Mouse (Mus musculus) lung, embryonic 16.5 days (tissue): ENCODE measurements around the gene Lpp. TPM values are rescaled to one million over a fixed set of nuclear protein-coding genes. Genes with fewer than 3 reads are reported as not detected.

Source experiments
- ATAC-seq: fragments of 200-750 bp; cut with Nextera tagmentation; 2 replicates; pipeline ENCODE4 v1.8.0; 2017; ENCODE audit warnings: low read depth, mild to moderate bottlenecking, moderate library complexity
- H3K27ac ChIP-seq: fragments of 300-500 bp; sonication (generic); 2 replicates; pipeline ENCODE4 v1.5.1; 2014; ENCODE audit warnings: mild to moderate bottlenecking, control low read depth, low read length
- H3K27me3 ChIP-seq: fragments of 300-500 bp; sonication (generic); 2 replicates; pipeline ENCODE4 v1.6.1; 2014; ENCODE audit warnings: low read depth, low read length, mixed read lengths; ENCODE audit not compliant: control insufficient read depth, insufficient read depth
- H3K36me3 ChIP-seq: fragments of 300-500 bp; sonication (generic); 2 replicates; pipeline ENCODE4 v1.6.1; 2014; ENCODE audit warnings: low read length; ENCODE audit not compliant: control insufficient read depth, insufficient read depth
- H3K4me1 ChIP-seq: fragments of 300-500 bp; sonication (generic); replicated peaks from 2 replicates; pipeline ENCODE4 v1.6.1; 2014; ENCODE audit warnings: low read length, mixed read lengths; ENCODE audit not compliant: control insufficient read depth, insufficient read depth
- H3K4me2 ChIP-seq: fragments of 300-500 bp; sonication (generic); 2 replicates; pipeline ENCODE4 v1.6.1; 2014; ENCODE audit warnings: low read depth, low read length, control low read depth
- H3K4me3 ChIP-seq: fragments of 300-500 bp; sonication (generic); 2 replicates; pipeline ENCODE4 v1.5.1; 2014; ENCODE audit warnings: mild to moderate bottlenecking, low read length, control low read depth
- H3K9ac ChIP-seq: fragments of 300-500 bp; sonication (generic); 2 replicates; pipeline ENCODE4 v1.6.1; 2014; ENCODE audit warnings: low read length, control low read depth
- H3K9me3 ChIP-seq: fragments of 300-500 bp; sonication (generic); 2 replicates; pipeline ENCODE4 v1.6.1; 2016; ENCODE audit warnings: low read length; ENCODE audit not compliant: control insufficient read depth
- WGBS: fragments of 180-500 bp; shearing (Covaris S2); extraction: QIAGEN DNeasy Blood & Tissue Kit; methylation state at CpG from one replicate; pipeline ENCODE4 v1.1.7; 2014; 5-methylcytosine and 5-hydroxymethylcytosine counted together
- polyA plus RNA-seq: library from polyadenylated mRNA; unstranded; fragments of >200 nt; fragmentation: Nextera tagmentation; extraction: Ambion mirVana; gene quantifications from 2 replicates; pipeline ENCODE4 v1.2.1, GENCODE M21; 2015

The Lpp gene
- polyA plus RNA-seq, 1 experiment from 2014 or later = 76.8 TPM

DNA sequence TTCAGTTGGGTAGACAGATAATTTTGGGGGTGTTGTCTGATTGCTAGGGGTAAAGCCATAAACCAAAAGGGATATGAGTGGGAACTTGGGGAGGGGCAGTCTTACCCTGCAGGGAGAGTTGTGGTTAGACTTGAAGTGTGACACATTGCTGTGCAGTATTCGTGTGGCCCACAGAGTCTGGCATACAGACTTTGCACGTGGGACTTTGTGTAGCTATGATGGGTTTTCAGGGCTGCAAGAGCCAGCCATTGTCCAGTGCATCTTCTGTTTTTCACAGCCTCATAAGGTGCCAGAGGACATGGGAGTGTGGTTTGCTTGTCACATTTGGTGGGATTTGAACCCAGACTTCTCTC lies 55.2 kb downstream of the Lpp start:
- WGBS = 43% methylated on average over 2 of the region's 2 CpGs
- peak overlapping the region; percentile 43 for H3K27ac ChIP-seq

DNA sequence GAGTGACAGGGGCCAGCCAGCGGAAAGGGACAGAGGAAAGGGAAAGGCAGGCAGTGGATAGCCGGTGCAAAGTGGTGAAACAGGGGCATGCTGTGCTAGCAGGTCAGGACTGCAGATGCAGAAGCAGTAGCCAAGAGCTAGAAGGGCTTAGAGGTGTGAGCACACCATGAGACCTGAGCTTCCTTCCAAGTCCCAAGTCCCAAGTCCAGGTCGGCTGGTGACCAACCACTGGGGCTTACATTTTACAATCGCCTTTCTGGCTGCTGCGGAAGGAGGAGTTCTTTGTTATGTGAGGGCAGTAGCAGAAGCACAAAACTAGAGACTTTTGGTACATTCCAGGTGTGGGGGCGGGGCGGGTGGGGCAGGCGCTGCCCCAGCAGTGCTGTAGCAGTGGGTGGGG lies 56.5 kb downstream of the Lpp start:
- H3K4me2 ChIP-seq = peak overlapping the region; percentile 37
- peaks cover 4% of the 10 kb centered on the region for H3K36me3 ChIP-seq
- H3K27me3 ChIP-seq = no peaks in the 10 kb centered on the region
- 15% methylated on average over 6 of the region's 8 CpGs for WGBS
- H3K9ac ChIP-seq = peak overlapping the region; percentile 51
- H3K4me1 ChIP-seq = peaks cover 36% of the 10 kb centered on the region
- 0 out of 2 replicates have a peak overlapping the region, but pooled peaks have one; percentile 3 for H3K4me3 ChIP-seq
- ATAC-seq = no peak
- H3K9me3 ChIP-seq = no peaks in the 10 kb centered on the region
- H3K27ac ChIP-seq = peak overlapping the region; percentile 67

More for the DNA sequence above, 55.2 kb downstream of the Lpp start:
- no peak overlapping the region for H3K9ac ChIP-seq
- no peak overlapping the region for H3K4me2 ChIP-seq
- ATAC-seq = no peak
- H3K27me3 ChIP-seq = no peaks in the 10 kb centered on the region
- peaks cover 28% of the 10 kb centered on the region for H3K4me1 ChIP-seq
- H3K4me3 ChIP-seq = no peak overlapping the region
- H3K9me3 ChIP-seq = no peaks in the 10 kb centered on the region
- peaks cover 4% of the 10 kb centered on the region for H3K36me3 ChIP-seq

DNA sequence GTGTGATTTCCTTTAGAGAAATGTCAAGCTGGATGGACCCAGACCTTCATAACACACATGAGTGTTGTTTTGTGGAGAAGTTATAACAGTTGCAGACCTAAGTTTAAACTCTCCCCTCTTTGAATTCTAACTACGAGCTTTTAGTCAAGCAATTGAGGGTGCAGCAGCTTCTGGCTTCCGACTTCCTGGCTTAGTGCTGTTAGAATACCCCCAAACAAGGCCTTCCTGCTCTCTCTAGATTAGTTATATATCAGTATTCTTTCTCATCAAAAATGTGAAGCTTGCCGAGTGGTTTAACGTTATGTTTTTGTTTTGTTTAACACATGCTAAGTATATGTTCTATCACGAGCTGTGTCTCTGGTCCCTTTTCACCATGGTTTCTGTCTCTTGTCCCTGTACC lies 56.9 kb downstream of the Lpp start:
- Histone ChIP-seq H3K9ac (no peak overlapping the region; the same call in 1 of the 2 replicates), H3K27ac (peak overlapping the region; percentile 31; the same call in 1 of the 2 replicates), H3K36me3 (peaks cover 4% of the 10 kb centered on the region), H3K4me2 (peak overlapping the region; percentile 37; the same call in 1 of the 2 replicates), H3K4me3 (no peak overlapping the region), H3K27me3 (no peaks in the 10 kb centered on the region), H3K9me3 (no peaks in the 10 kb centered on the region), H3K4me1 (peaks cover 38% of the 10 kb centered on the region)
- WGBS = 41% methylated on average over 5 of the region's 5 CpGs
- no peak for ATAC-seq

DNA sequence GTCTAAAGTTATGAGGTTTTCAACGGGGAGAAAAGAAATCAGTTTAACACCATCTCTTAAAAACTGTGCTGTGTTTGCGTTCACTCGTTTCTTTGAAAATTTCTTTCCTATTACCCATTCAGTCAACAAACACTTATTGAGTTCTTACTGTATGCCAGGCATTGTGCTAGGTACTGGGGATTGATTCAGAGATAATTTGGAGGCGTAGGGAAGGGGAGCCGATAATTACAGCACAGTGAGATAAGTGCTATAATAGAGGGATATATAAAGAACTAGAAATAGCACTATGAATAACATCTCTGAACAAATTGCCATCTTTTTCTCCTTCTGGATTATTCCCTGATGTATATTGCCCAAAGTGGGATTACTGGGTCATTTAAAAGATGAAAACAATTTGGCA lies 57.8 kb downstream of the Lpp start:
- Histone ChIP-seq H3K9me3 (no peaks in the 10 kb centered on the region), H3K27ac (no peak overlapping the region), H3K36me3 (peaks cover 1% of the 10 kb centered on the region), H3K9ac (no peak overlapping the region), H3K4me1 (peaks cover 45% of the 10 kb centered on the region), H3K27me3 (no peaks in the 10 kb centered on the region), H3K4me3 (no peak overlapping the region), H3K4me2 (no peak overlapping the region)
- ATAC-seq = no peak
- WGBS = 65% methylated on average over 5 of the region's 5 CpGs

DNA sequence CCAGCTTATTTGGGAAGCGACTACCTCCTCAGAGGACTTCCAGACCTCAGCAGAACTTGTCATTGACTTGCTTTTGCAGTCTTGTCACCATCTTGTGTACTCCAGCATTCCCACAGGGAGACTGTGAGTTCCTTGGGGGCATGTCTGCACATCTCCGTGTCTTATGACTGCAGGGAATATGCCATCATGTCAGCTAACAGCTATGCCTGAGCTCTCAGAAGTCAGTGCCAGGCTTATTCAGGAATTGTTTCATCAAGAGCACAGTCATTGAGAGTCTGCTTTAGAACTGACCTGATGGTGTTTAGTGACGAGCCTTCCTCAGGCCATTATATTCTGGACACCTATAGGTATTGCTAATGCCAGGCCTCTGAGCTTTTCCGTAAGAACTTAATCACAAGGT lies 60.2 kb downstream of the Lpp start:
- no peak for ATAC-seq
- Histone ChIP-seq H3K27ac (no peak overlapping the region), H3K4me1 (peaks cover 35% of the 10 kb centered on the region), H3K9ac (no peak overlapping the region), H3K4me3 (no peak overlapping the region), H3K27me3 (no peaks in the 10 kb centered on the region), H3K9me3 (no peaks in the 10 kb centered on the region), H3K4me2 (no peak overlapping the region), H3K36me3 (no peaks in the 10 kb centered on the region; the same call in 1 of the 2 replicates)
- whole genome bisulfite sequencing = 59% methylated on average over 4 of the region's 4 CpGs

DNA sequence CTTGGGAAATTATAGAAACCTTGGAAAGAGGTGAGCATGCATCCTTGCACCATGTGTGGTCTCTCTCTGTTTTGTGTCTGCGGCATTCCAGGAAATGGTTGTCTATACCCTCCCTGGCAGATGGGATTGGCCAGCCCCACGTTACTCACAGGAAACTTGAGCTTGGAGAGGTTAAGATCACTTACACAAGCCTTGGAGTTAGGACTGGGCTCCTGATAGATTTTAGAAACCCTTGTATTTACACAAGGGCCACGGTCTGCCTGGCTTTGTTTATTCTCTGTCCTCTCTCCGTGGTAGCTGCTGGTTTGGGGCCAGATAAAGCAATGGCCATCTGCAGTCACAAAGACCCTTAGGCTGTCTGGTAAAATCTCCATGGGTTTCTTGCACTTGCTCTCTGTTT lies 61.2 kb downstream of the Lpp start:
- H3K27ac ChIP-seq = peak overlapping the region; percentile 53
- no peak overlapping the region for H3K4me3 ChIP-seq
- peak; percentile 80 for ATAC-seq
- H3K4me2 ChIP-seq = no peak overlapping the region
- no peaks in the 10 kb centered on the region for H3K27me3 ChIP-seq
- 3% methylated on average over 4 of the region's 4 CpGs for WGBS
- peaks cover 3% of the 10 kb centered on the region; the same call in 1 of the 2 replicates for H3K36me3 ChIP-seq
- H3K9ac ChIP-seq = no peak overlapping the region
- H3K9me3 ChIP-seq = no peaks in the 10 kb centered on the region
- peaks cover 33% of the 10 kb centered on the region for H3K4me1 ChIP-seq

DNA sequence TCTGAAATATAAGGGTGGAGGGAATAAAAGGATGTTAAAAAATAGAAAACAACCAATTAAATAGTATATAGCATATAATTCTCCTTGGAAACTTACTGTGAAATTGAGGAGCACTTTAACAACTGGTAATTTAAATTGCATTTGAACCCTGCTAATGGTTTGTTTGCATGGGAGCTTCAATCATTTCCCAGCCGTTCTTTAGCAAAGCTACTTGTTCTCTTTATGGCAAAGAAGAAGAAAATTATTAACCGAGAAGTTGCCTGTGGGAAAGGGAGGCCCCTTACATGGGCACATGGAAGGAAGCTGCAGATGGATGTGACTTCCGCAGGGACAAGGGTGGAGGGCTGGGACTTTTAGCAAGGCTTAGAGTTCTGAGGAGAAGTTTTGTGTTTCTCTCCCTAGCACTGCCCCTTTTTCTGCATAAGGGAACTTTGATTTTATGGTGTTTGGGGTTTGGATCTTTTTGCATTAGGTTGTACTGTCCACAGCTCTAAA lies 62.1 kb downstream of the Lpp start:
- no peak overlapping the region for H3K4me3 ChIP-seq
- H3K9me3 ChIP-seq = no peaks in the 10 kb centered on the region
- H3K27ac ChIP-seq = peak overlapping the region; percentile 40; the same call in 1 of the 2 replicates
- H3K9ac ChIP-seq = no peak overlapping the region
- no peak overlapping the region for H3K4me2 ChIP-seq
- no peak for ATAC-seq
- H3K4me1 ChIP-seq = peaks cover 24% of the 10 kb centered on the region
- peaks cover 3% of the 10 kb centered on the region; the same call in 1 of the 2 replicates for H3K36me3 ChIP-seq
- H3K27me3 ChIP-seq = no peaks in the 10 kb centered on the region
- WGBS = 34% methylated on average over 3 of the region's 3 CpGs

DNA sequence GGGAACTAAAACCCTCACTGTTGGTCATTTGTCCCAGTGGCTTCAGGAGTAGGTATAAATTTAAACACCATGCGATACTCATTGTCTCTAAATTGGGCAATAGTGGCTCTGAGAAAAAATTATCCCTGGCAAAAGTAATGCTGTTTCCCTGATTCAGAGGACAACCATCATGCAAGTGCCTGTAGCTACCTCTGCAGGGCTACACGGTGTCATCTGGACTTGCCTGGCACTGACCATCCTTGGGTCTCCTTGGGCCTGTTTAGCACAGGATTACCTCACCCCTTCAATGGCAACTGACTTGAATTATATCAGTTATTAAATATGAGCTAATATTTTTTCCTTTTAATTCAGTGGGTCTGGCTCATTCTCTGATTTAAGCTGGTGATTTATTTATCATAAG lies 70.5 kb downstream of the Lpp start:
- Histone ChIP-seq H3K4me1 (no peaks in the 10 kb centered on the region), H3K27me3 (no peaks in the 10 kb centered on the region), H3K4me3 (no peak overlapping the region), H3K36me3 (peaks cover 2% of the 10 kb centered on the region; the same call in 1 of the 2 replicates), H3K4me2 (no peak overlapping the region), H3K9ac (no peak overlapping the region), H3K9me3 (no peaks in the 10 kb centered on the region), H3K27ac (no peak overlapping the region)
- no peak for ATAC-seq
- WGBS = 94% methylated on average over 2 of the region's 2 CpGs

DNA sequence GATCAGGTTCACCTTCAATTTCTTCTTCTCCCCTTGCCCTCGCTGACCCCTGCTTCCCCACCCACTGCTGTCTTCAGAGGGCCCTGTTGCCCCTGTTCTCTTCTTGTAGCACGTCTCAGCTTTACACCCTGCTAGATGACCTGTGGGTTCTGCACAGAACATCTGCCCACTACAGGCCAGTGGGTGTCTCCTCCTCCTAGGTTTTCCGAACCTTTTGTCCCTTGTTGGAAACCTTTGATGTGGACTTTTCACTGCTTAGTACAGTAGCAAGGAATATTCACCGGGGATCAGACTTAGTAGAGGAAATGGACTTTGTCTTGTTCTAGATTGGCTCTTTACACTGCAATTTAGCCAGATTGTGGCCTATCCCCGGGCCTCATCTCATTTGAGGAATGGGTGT lies 71.1 kb downstream of the Lpp start:
- H3K4me2 ChIP-seq = no peak overlapping the region
- 77% methylated on average over 5 of the region's 5 CpGs for WGBS
- H3K4me1 ChIP-seq = no peaks in the 10 kb centered on the region
- ATAC-seq = no peak
- H3K4me3 ChIP-seq = no peak overlapping the region
- no peaks in the 10 kb centered on the region for H3K27me3 ChIP-seq
- H3K9ac ChIP-seq = no peak overlapping the region
- no peak overlapping the region for H3K27ac ChIP-seq
- no peaks in the 10 kb centered on the region for H3K36me3 ChIP-seq
- H3K9me3 ChIP-seq = no peaks in the 10 kb centered on the region

DNA sequence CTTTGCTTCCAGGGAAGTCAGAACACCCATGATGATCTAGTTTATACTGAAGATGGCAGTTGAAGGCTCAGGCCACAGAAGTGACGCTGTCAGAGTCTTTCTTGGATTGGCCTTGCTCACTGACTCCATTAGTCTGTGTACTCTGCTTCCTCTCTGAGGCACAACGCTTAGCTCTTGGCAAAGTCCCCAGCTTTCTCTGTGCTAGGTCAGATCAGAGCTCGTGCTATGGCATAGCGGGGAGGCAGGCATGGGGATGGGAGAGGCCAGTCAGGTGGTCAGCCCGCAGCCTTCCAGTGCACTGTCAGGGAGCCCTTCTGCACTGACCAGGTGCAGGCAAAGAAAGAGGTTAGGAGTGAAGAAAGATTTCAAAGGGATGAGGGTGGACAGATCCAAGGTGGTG lies 72.3 kb downstream of the Lpp start:
- no peaks in the 10 kb centered on the region for H3K9me3 ChIP-seq
- 63% methylated on average over 5 of the region's 5 CpGs for WGBS
- H3K36me3 ChIP-seq = no peaks in the 10 kb centered on the region
- H3K27ac ChIP-seq = no peak overlapping the region
- ATAC-seq = peak; percentile 12; the same call in 1 of the 2 replicates
- no peaks in the 10 kb centered on the region for H3K4me1 ChIP-seq
- no peak overlapping the region for H3K4me2 ChIP-seq
- no peak overlapping the region for H3K4me3 ChIP-seq
- no peaks in the 10 kb centered on the region for H3K27me3 ChIP-seq
- H3K9ac ChIP-seq = no peak overlapping the region
